ENCODE assay signal across 8 mouse cellular contexts in the genomic region with DNA sequence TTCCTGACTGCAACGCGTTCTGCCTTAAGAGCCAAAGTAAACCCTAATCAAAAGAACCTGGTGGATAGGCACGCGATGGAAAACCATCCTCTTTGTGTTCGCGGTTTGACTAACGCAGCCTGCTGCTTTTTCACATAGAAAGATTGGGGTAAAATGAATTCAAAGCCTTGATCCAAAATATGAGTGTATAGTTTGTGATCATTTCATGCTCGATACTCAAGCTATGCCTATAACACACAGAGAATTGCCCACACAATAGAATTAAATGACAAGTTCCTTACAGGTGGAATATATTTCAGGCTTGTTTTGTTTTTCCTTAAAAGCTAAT.
DNase-seq lines count a peak whose midpoint lies in the region; ATAC-seq lines count a peak whose summit lies in the region.

No protein-coding gene starts in this region.

- under 1% methylated on average over 8 of the region's 8 CpGs for WGBS in kidney, embryonic 16.5 days
- 2% methylated on average over 8 of the region's 8 CpGs for WGBS in embryonic facial prominence, embryonic 10.5 days
- WGBS in hindbrain, embryonic 16.5 days = 1% methylated on average over 8 of the region's 8 CpGs
- WGBS in midbrain, embryonic 16.5 days = 2% methylated on average over 8 of the region's 8 CpGs

- no peaks in the 10 kb centered on the region for H3K36me3 ChIP-seq in kidney, embryonic 16.5 days (ENCODE audit: insufficient read depth, low read length)
- peaks cover under 1% of the 10 kb centered on the region; the same call in 1 of the 2 replicates for H3K36me3 ChIP-seq in embryonic facial prominence, embryonic 10.5 days (replicated peaks)
- no peaks in the 10 kb centered on the region for H3K36me3 ChIP-seq in hindbrain, embryonic 16.5 days (ENCODE audit: control insufficient read depth, insufficient read depth, low read length)
- H3K36me3 ChIP-seq in midbrain, embryonic 16.5 days (ENCODE audit: control insufficient read depth, insufficient read depth, low read length) = no peaks in the 10 kb centered on the region

- DNase-seq in kidney, adult 8-10 months = no peak
- no peak for DNase-seq in embryonic facial prominence, embryonic 10.5 days (ENCODE audit: low spot score)
- no peak for DNase-seq in spleen, postnatal 10 days (ENCODE audit: low spot score in 2 of 2)
- DNase-seq in left cerebral cortex, adult 11 months (ENCODE audit: low spot score) = no peak
- no peak for DNase-seq in urinary bladder, postnatal 10 days (ENCODE audit: low spot score)

- peak overlapping the region; percentile 74 for H3K9ac ChIP-seq in kidney, embryonic 16.5 days (replicated peaks; ENCODE audit: low read length)
- H3K9ac ChIP-seq in hindbrain, embryonic 16.5 days (ENCODE audit: low read depth, low read length) = peak overlapping the region; percentile 74
- peak overlapping the region; percentile 76 for H3K9ac ChIP-seq in midbrain, embryonic 16.5 days (ENCODE audit: low read depth, low read length)

- peak overlapping the region; percentile 75 for H3K4me2 ChIP-seq in kidney, embryonic 16.5 days (replicated peaks; ENCODE audit: low read depth, low read length)
- peak overlapping the region; percentile 66 for H3K4me2 ChIP-seq in hindbrain, embryonic 16.5 days (ENCODE audit: low read length)
- peak overlapping the region; percentile 81 for H3K4me2 ChIP-seq in midbrain, embryonic 16.5 days (ENCODE audit: low read length)

- peak overlapping the region; percentile 65 for H3K4me3 ChIP-seq in kidney, embryonic 16.5 days (ENCODE audit: low read length)
- peak overlapping the region; percentile 64 for H3K4me3 ChIP-seq in embryonic facial prominence, embryonic 10.5 days
- H3K4me3 ChIP-seq in hindbrain, embryonic 16.5 days (ENCODE audit: low read length) = peak overlapping the region; percentile 60
- H3K4me3 ChIP-seq in midbrain, embryonic 16.5 days (ENCODE audit: low read depth, low read length) = peak overlapping the region; percentile 56

- peaks cover 15% of the 10 kb centered on the region for H3K4me1 ChIP-seq in kidney, embryonic 16.5 days (ENCODE audit: insufficient read depth, low read length)
- peaks cover 18% of the 10 kb centered on the region for H3K4me1 ChIP-seq in embryonic facial prominence, embryonic 10.5 days
- peaks cover 22% of the 10 kb centered on the region for H3K4me1 ChIP-seq in hindbrain, embryonic 16.5 days (ENCODE audit: control insufficient read depth, insufficient read depth, low read depth, low read length)
- H3K4me1 ChIP-seq in midbrain, embryonic 16.5 days (ENCODE audit: control insufficient read depth, insufficient read depth, low read length) = peaks cover 19% of the 10 kb centered on the region

- ATAC-seq in kidney, embryonic 16.5 days (ENCODE audit: low FRiP score, low TSS enrichment) = no peak
- ATAC-seq in hindbrain, embryonic 16.5 days = no peak; the same call in none of the 2 replicates
- no peak for ATAC-seq in midbrain, embryonic 16.5 days

- peak overlapping the region; percentile 89 for H3K27ac ChIP-seq in kidney, embryonic 16.5 days (ENCODE audit: low read length)
- H3K27ac ChIP-seq in embryonic facial prominence, embryonic 10.5 days (replicated peaks) = peak overlapping the region; percentile 82
- peak overlapping the region; percentile 85 for H3K27ac ChIP-seq in hindbrain, embryonic 16.5 days (ENCODE audit: low read depth, low read length)
- H3K27ac ChIP-seq in midbrain, embryonic 16.5 days (ENCODE audit: low read length) = peak overlapping the region; percentile 85

- no peaks in the 10 kb centered on the region for H3K27me3 ChIP-seq in kidney, embryonic 16.5 days (ENCODE audit: insufficient read depth, low read length)
- no peaks in the 10 kb centered on the region for H3K27me3 ChIP-seq in embryonic facial prominence, embryonic 10.5 days (replicated peaks; ENCODE audit: low read depth, poor library complexity, severe bottlenecking)
- H3K27me3 ChIP-seq in hindbrain, embryonic 16.5 days (replicated peaks; ENCODE audit: control insufficient read depth, insufficient read depth, low read length) = no peaks in the 10 kb centered on the region
- H3K27me3 ChIP-seq in midbrain, embryonic 16.5 days (ENCODE audit: control insufficient read depth, insufficient read depth, low read depth, low read length) = no peaks in the 10 kb centered on the region

- H3K9me3 ChIP-seq in kidney, embryonic 16.5 days (ENCODE audit: low read length) = no peaks in the 10 kb centered on the region
- no peaks in the 10 kb centered on the region for H3K9me3 ChIP-seq in embryonic facial prominence, embryonic 10.5 days
- H3K9me3 ChIP-seq in hindbrain, embryonic 16.5 days (ENCODE audit: control insufficient read depth, low read length) = no peaks in the 10 kb centered on the region
- no peaks in the 10 kb centered on the region for H3K9me3 ChIP-seq in midbrain, embryonic 16.5 days (replicated peaks; ENCODE audit: control insufficient read depth, low read length, poor library complexity, severe bottlenecking)
